ENCODE assay signal across 11 mouse cellular contexts in genomic region chr17:29834768-29835167, GRCm38 (mm10).
DNase-seq lines count a peak whose midpoint lies in the region; ATAC-seq lines count a peak whose summit lies in the region.
"Had no signal": no experiment of that assay in that cellular context is flagged by ENCODE, and none has a peak within 500 bp of the region (broad histone marks: within the 10 kb centered on the region; RNA-seq: fewer than 3 reads in every experiment).

No protein-coding gene starts in this region.

- H3K4me1 ChIP-seq in hindbrain, embryonic 11.5 days (replicated peaks; ENCODE audit: control insufficient read depth, insufficient read depth, low read length) = peaks cover 2% of the 10 kb centered on the region; the same call in 1 of the 2 replicates

- peak; percentile 65; the same call in 1 of the 2 replicates for ATAC-seq in cerebellum, adult (ENCODE audit: insufficient number of reproducible peaks, low FRiP score, low TSS enrichment)
- no peak for ATAC-seq in hindbrain, embryonic 11.5 days (ENCODE audit: low FRiP score)
- ATAC-seq in inflammation-experienced regulatory T-cells, adult 6 months = no peak

- intact Hi-C loops in left cerebral cortex, postnatal 36 days (cut with DNase I) = no loop called here

- H3K9ac ChIP-seq in hindbrain, embryonic 11.5 days (ENCODE audit: low read depth, low read length) = no peak overlapping the region
- H3K9ac ChIP-seq: liver, embryonic 13.5 days had no signal

- WGBS in hindbrain, embryonic 11.5 days = 71% methylated on average over 7 of the region's 7 CpGs

- H3K4me3 ChIP-seq in hindbrain, embryonic 11.5 days (ENCODE audit: low read depth, low read length) = no peak overlapping the region
- H3K4me3 ChIP-seq: liver, embryonic 13.5 days had no signal

- no peaks in the 10 kb centered on the region for H3K9me3 ChIP-seq in hindbrain, embryonic 11.5 days (ENCODE audit: control insufficient read depth, low read length)
- H3K9me3 ChIP-seq: liver, embryonic 13.5 days had no signal

- no peak overlapping the region for H3K4me2 ChIP-seq in hindbrain, embryonic 11.5 days (replicated peaks; ENCODE audit: low read depth, low read length)
- H3K4me2 ChIP-seq: liver, embryonic 13.5 days had no signal

- 0 out of 2 replicates have a peak overlapping the region, but pooled peaks have one; percentile 7 for H3K27ac ChIP-seq in hindbrain, embryonic 11.5 days (ENCODE audit: low read depth, low read length)
- H3K27ac ChIP-seq: liver, embryonic 13.5 days had no signal

- H3K36me3 ChIP-seq in hindbrain, embryonic 11.5 days (ENCODE audit: control insufficient read depth, insufficient read depth, low read length) = no peaks in the 10 kb centered on the region
- H3K36me3 ChIP-seq: liver, embryonic 13.5 days had no signal

- H3K27me3 ChIP-seq in hindbrain, embryonic 11.5 days (ENCODE audit: control insufficient read depth, insufficient read depth, low read length) = no peaks in the 10 kb centered on the region

- peak; percentile 85 for DNase-seq in cerebellum, adult 8-10 months
- no peak for DNase-seq in hindbrain, embryonic 11.5 days (ENCODE audit: low spot score)
- DNase-seq in layer of hippocampus, adult 9-11 months = peak; percentile 74
- DNase-seq in embryo, embryonic 11 days = no peak
- DNase-seq in left cerebral cortex, postnatal 36 days (ENCODE audit: low spot score in 2 of 2) = no peak
- DNase-seq: adrenal gland, postnatal 25 days; heart, postnatal 10 days; kidney, adult 8-10 months; liver, embryonic 13.5 days had no signal

Comparison
In these comparisons a context has a peak if more than half of its experiments do, and no peak if none do; other contexts are left out.
1. DNase-seq: peak in cerebellum, adult 8-10 months (single experiment) and layer of hippocampus, adult 9-11 months (single experiment); none in hindbrain, embryonic 11.5 days (single experiment), embryo, embryonic 11 days (single experiment) and left cerebral cortex, postnatal 36 days (0 of 2).